Mouse (Mus musculus): ENCODE results near the gene Lmx1b. TPM values are rescaled to one million over a fixed set of nuclear protein-coding genes. Genes with fewer than 3 reads are reported as not detected.

Gene Lmx1b
- polyA plus RNA-seq, 1 experiment from 2014 or later, result 0.95 TPM

- no peaks in the 10 kb centered on the region for H3K36me3 ChIP-seq (ENCODE audit: control insufficient read depth, insufficient read depth, low read length)
- H3K9me3 ChIP-seq (replicated peaks; ENCODE audit: control insufficient read depth, low read length, poor library complexity, severe bottlenecking), result no peaks in the 10 kb centered on the region
- H3K4me1 ChIP-seq (ENCODE audit: control insufficient read depth, insufficient read depth, low read length), result peaks cover 34% of the 10 kb centered on the region
- H3K27ac ChIP-seq (ENCODE audit: low read length), result no peak overlapping the region
- no peak for ATAC-seq
- WGBS, result 5% methylated on average over 8 of the region's 8 CpGs
- no peak overlapping the region for H3K4me2 ChIP-seq (ENCODE audit: low read length)
- peaks cover 44% of the 10 kb centered on the region for H3K27me3 ChIP-seq (ENCODE audit: control insufficient read depth, insufficient read depth, low read depth, low read length)
- no peak overlapping the region for H3K4me3 ChIP-seq (ENCODE audit: low read depth, low read length)
- H3K9ac ChIP-seq (ENCODE audit: low read depth, low read length), result no peak overlapping the region
Measured at GRCm38 (mm10) chr2:33581866-33582265, 58.4 kb downstream of the Lmx1b start.

GRCm38 (mm10) chr2:33581449-33581777, 58.9 kb downstream of the Lmx1b start:
- ATAC-seq, result no peak
- Histone ChIP-seq H3K4me2 (ENCODE audit: low read length) (no peak overlapping the region), H3K4me3 (ENCODE audit: low read depth, low read length) (no peak overlapping the region), H3K4me1 (ENCODE audit: control insufficient read depth, insufficient read depth, low read length) (peaks cover 34% of the 10 kb centered on the region), H3K36me3 (ENCODE audit: control insufficient read depth, insufficient read depth, low read length) (no peaks in the 10 kb centered on the region), H3K9me3 (replicated peaks; ENCODE audit: control insufficient read depth, low read length, poor library complexity, severe bottlenecking) (no peaks in the 10 kb centered on the region), H3K27ac (ENCODE audit: low read length) (no peak overlapping the region), H3K9ac (ENCODE audit: low read depth, low read length) (no peak overlapping the region), H3K27me3 (ENCODE audit: control insufficient read depth, insufficient read depth, low read depth, low read length) (peaks cover 45% of the 10 kb centered on the region)
- WGBS, result under 1% methylated on average over 6 of the region's 6 CpGs

GRCm38 (mm10) chr2:33580697-33581448, 59.4 kb downstream of the Lmx1b start:
- H3K27ac ChIP-seq (ENCODE audit: low read length), result peak overlapping the region; percentile 49; the same call in 1 of the 2 replicates

DNA sequence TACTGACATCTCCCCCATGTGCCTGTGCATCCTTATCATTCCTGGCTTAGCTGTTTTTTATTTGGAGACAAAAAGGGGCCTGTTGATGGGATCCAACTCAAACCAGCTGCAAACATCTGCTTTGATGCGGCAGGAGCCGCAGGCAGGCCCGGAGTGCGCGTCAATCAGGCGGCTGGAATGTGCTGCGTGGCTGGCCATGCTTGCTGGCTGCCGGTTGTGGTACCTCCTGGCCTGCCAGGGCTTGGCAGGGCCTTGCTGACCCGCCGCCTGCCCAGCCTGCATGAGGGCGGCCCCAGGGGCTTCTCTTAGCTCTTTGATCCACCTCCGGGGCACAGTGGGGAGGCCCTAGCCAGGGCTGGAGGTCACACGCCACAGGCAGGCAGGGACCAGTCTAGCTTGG, 64.9 kb downstream of the Lmx1b start:
- H3K27ac ChIP-seq (ENCODE audit: low read length), result no peak overlapping the region
- H3K4me1 ChIP-seq (ENCODE audit: control insufficient read depth, insufficient read depth, low read length), result peaks cover 12% of the 10 kb centered on the region; the same call in 1 of the 2 replicates
- H3K4me2 ChIP-seq (ENCODE audit: low read length), result no peak overlapping the region
- no peaks in the 10 kb centered on the region for H3K9me3 ChIP-seq (replicated peaks; ENCODE audit: control insufficient read depth, low read length, poor library complexity, severe bottlenecking)
- H3K27me3 ChIP-seq (ENCODE audit: control insufficient read depth, insufficient read depth, low read depth, low read length), result peaks cover 45% of the 10 kb centered on the region
- WGBS, result 27% methylated on average over 13 of the region's 13 CpGs
- H3K36me3 ChIP-seq (ENCODE audit: control insufficient read depth, insufficient read depth, low read length), result no peaks in the 10 kb centered on the region
- ATAC-seq, result no peak
- no peak overlapping the region for H3K4me3 ChIP-seq (ENCODE audit: low read depth, low read length)
- H3K9ac ChIP-seq (ENCODE audit: low read depth, low read length), result no peak overlapping the region

More at GRCm38 (mm10) chr2:33580697-33581448, 59.4 kb downstream of the Lmx1b start:
- ATAC-seq, result peak; percentile 22; the same call in 1 of the 2 replicates
- under 1% methylated on average over 34 of the region's 34 CpGs for WGBS
- Histone ChIP-seq H3K9ac (ENCODE audit: low read depth, low read length) (peak overlapping the region; percentile 53), H3K36me3 (ENCODE audit: control insufficient read depth, insufficient read depth, low read length) (no peaks in the 10 kb centered on the region), H3K4me1 (ENCODE audit: control insufficient read depth, insufficient read depth, low read length) (peaks cover 34% of the 10 kb centered on the region), H3K4me2 (ENCODE audit: low read length) (peak overlapping the region; percentile 63), H3K9me3 (replicated peaks; ENCODE audit: control insufficient read depth, low read length, poor library complexity, severe bottlenecking) (no peaks in the 10 kb centered on the region), H3K27me3 (ENCODE audit: control insufficient read depth, insufficient read depth, low read depth, low read length) (peaks cover 46% of the 10 kb centered on the region), H3K4me3 (ENCODE audit: low read depth, low read length) (peak overlapping the region; percentile 34)

DNA sequence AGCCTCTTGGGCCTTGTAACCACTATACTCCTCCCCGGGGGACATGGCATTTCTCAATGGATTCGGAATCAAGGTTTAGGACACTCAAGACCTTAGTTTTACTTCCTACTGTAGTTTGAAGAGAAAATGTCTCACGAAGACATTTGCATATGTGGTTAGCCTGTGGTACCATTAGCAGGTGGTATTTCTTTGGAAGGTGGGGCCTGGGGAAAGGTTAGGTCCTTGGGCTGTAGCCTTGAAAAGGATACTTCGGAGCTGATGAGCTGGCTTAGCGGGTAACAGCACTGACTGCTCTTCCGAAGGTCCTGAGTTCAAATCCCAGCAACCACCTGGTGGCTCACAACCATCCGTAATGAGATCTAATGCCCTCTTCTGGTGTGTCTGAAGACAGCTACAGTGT, 67.2 kb downstream of the Lmx1b start:
- Histone ChIP-seq H3K4me2 (ENCODE audit: low read length) (no peak overlapping the region), H3K4me1 (ENCODE audit: control insufficient read depth, insufficient read depth, low read length) (peaks cover 7% of the 10 kb centered on the region; the same call in 1 of the 2 replicates)
- ATAC-seq, result no peak

DNA sequence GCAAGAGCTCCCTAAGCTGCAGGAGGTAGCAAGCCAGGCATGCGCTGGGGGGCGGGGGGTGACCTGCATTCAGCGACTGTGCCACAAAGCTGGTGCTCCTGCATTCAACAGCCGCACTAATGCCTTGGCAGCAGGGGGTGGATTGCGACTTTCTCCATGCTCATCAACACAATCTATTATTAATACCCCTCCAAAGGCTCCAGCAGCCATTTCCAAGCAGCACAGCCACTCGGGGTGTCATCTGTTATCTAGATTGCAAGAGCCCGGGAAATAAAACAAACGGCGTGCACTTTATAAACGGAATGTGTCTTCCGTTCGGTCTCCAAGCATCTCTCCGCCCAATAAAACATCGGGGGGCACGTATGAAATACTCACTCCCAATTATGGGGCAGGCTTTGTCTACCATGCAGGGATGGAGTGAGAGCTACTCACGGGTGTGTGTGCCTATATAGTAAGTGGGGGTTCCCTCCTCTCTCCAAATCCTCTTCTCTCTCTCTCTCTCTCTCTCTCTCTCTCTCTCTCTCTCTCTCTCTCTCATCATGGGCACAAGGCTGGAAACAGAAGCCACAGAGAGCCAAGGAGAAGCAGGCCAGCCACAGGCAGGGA, 69.0 kb downstream of the Lmx1b start:
- WGBS, result 25% methylated on average over 16 of the region's 16 CpGs
- 0 out of 2 replicates have a peak, but pooled peaks have one; percentile 37 for ATAC-seq
- no peaks in the 10 kb centered on the region for H3K36me3 ChIP-seq (ENCODE audit: control insufficient read depth, insufficient read depth, low read length)
- 0 out of 2 replicates have a peak overlapping the region, but pooled peaks have one; percentile 16 for H3K9ac ChIP-seq (ENCODE audit: low read depth, low read length)
- no peak overlapping the region for H3K4me3 ChIP-seq (ENCODE audit: low read depth, low read length)
- H3K4me1 ChIP-seq (ENCODE audit: control insufficient read depth, insufficient read depth, low read length), result peaks cover 7% of the 10 kb centered on the region; the same call in 1 of the 2 replicates
- peak overlapping the region; percentile 29; the same call in 1 of the 2 replicates for H3K27ac ChIP-seq (ENCODE audit: low read length)
- H3K9me3 ChIP-seq (replicated peaks; ENCODE audit: control insufficient read depth, low read length, poor library complexity, severe bottlenecking), result no peaks in the 10 kb centered on the region
- H3K4me2 ChIP-seq (ENCODE audit: low read length), result peak overlapping the region; percentile 25; the same call in 1 of the 2 replicates
- peaks cover 39% of the 10 kb centered on the region for H3K27me3 ChIP-seq (ENCODE audit: control insufficient read depth, insufficient read depth, low read depth, low read length)

More for the DNA sequence above, 67.2 kb downstream of the Lmx1b start:
- Histone ChIP-seq H3K4me3 (ENCODE audit: low read depth, low read length) (no peak overlapping the region), H3K9ac (ENCODE audit: low read depth, low read length) (no peak overlapping the region), H3K27me3 (ENCODE audit: control insufficient read depth, insufficient read depth, low read depth, low read length) (peaks cover 45% of the 10 kb centered on the region), H3K36me3 (ENCODE audit: control insufficient read depth, insufficient read depth, low read length) (no peaks in the 10 kb centered on the region), H3K9me3 (replicated peaks; ENCODE audit: control insufficient read depth, low read length, poor library complexity, severe bottlenecking) (no peaks in the 10 kb centered on the region), H3K27ac (ENCODE audit: low read length) (no peak overlapping the region)
- 96% methylated on average over 7 of the region's 7 CpGs for WGBS

GRCm38 (mm10) chr2:33569698-33570097, 70.6 kb downstream of the Lmx1b start:
- Histone ChIP-seq H3K4me1 (ENCODE audit: control insufficient read depth, insufficient read depth, low read length) (peaks cover 7% of the 10 kb centered on the region; the same call in 1 of the 2 replicates), H3K27me3 (ENCODE audit: control insufficient read depth, insufficient read depth, low read depth, low read length) (peaks cover 34% of the 10 kb centered on the region), H3K36me3 (ENCODE audit: control insufficient read depth, insufficient read depth, low read length) (no peaks in the 10 kb centered on the region), H3K4me2 (ENCODE audit: low read length) (no peak overlapping the region), H3K27ac (ENCODE audit: low read length) (no peak overlapping the region), H3K4me3 (ENCODE audit: low read depth, low read length) (no peak overlapping the region), H3K9me3 (replicated peaks; ENCODE audit: control insufficient read depth, low read length, poor library complexity, severe bottlenecking) (no peaks in the 10 kb centered on the region), H3K9ac (ENCODE audit: low read depth, low read length) (no peak overlapping the region)
- no peak for ATAC-seq
- 75% methylated on average over 10 of the region's 10 CpGs for WGBS

GRCm38 (mm10) chr2:33569240-33569639, 71.1 kb downstream of the Lmx1b start:
- ATAC-seq, result no peak
- Histone ChIP-seq H3K27ac (ENCODE audit: low read length) (no peak overlapping the region), H3K4me2 (ENCODE audit: low read length) (no peak overlapping the region)

DNA sequence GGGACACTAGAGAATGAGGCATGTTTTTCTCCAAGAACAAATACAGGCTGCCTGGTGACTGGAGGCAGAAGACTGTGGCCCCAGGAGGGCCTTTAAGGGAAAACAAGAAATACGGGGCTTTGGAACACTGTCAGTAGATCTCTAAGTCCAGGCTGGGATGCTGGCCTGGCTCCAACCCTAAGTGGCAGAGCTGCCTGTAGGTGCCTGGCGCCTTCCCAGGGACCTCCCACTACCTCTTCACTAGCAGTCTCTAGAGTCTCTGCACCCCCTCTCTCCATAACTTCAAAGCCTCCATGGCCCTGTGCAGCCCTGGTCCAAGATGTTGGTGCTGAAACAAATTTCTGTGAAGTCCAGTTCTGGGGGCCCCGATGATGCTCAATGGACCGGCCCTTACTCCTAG, 74.4 kb downstream of the Lmx1b start:
- Histone ChIP-seq H3K9me3 (replicated peaks; ENCODE audit: control insufficient read depth, low read length, poor library complexity, severe bottlenecking) (no peaks in the 10 kb centered on the region), H3K36me3 (ENCODE audit: control insufficient read depth, insufficient read depth, low read length) (no peaks in the 10 kb centered on the region), H3K27me3 (ENCODE audit: control insufficient read depth, insufficient read depth, low read depth, low read length) (peaks cover 24% of the 10 kb centered on the region), H3K4me1 (ENCODE audit: control insufficient read depth, insufficient read depth, low read length) (no peaks in the 10 kb centered on the region), H3K27ac (ENCODE audit: low read length) (no peak overlapping the region), H3K9ac (ENCODE audit: low read depth, low read length) (no peak overlapping the region), H3K4me3 (ENCODE audit: low read depth, low read length) (no peak overlapping the region), H3K4me2 (ENCODE audit: low read length) (no peak overlapping the region)
- no peak for ATAC-seq
- WGBS, result 65% methylated on average over 4 of the region's 4 CpGs

More at GRCm38 (mm10) chr2:33569240-33569639, 71.1 kb downstream of the Lmx1b start:
- Histone ChIP-seq H3K4me3 (ENCODE audit: low read depth, low read length) (no peak overlapping the region), H3K9ac (ENCODE audit: low read depth, low read length) (no peak overlapping the region), H3K9me3 (replicated peaks; ENCODE audit: control insufficient read depth, low read length, poor library complexity, severe bottlenecking) (no peaks in the 10 kb centered on the region), H3K4me1 (ENCODE audit: control insufficient read depth, insufficient read depth, low read length) (peaks cover 7% of the 10 kb centered on the region; the same call in 1 of the 2 replicates), H3K27me3 (ENCODE audit: control insufficient read depth, insufficient read depth, low read depth, low read length) (peaks cover 32% of the 10 kb centered on the region), H3K36me3 (ENCODE audit: control insufficient read depth, insufficient read depth, low read length) (no peaks in the 10 kb centered on the region)
- 35% methylated on average over 9 of the region's 9 CpGs for WGBS
